Mouse (Mus musculus): ENCODE data around the gene Slc39a1.

Slc39a1 gene

GRCm38 (mm10) chr3:90294651-90295050, 46.7 kb downstream of the Slc39a1 start:
- no peak for DNase-seq (ENCODE audit: low read depth)

Data from 416B (cell line).